Mouse (Mus musculus) heart, adult 8-10 months (tissue): ENCODE results near the gene Snx4. TPM values are rescaled to one million over a fixed set of nuclear protein-coding genes. Genes with fewer than 3 reads are reported as not detected.
"Not testable (repeated sequence)": the region's sequence is repeated elsewhere in the genome, so short reads cannot be mapped to it uniquely, and the experiment has no call there.

Experiments used
- DNase-seq: peaks from one replicate; pipeline ENCODE4 v3.0.0; 2022; ENCODE audit warnings: low spot score
- total RNA-seq, 4 experiments: library from RNA; stranded (reverse); gene quantifications; 2 replicates each; pipeline ENCODE4 v1.2.4; 2022

Snx4 gene
- 10 to 100 TPM; 20.3 to 25.2 (median 22.8) TPM for total RNA-seq

DNA sequence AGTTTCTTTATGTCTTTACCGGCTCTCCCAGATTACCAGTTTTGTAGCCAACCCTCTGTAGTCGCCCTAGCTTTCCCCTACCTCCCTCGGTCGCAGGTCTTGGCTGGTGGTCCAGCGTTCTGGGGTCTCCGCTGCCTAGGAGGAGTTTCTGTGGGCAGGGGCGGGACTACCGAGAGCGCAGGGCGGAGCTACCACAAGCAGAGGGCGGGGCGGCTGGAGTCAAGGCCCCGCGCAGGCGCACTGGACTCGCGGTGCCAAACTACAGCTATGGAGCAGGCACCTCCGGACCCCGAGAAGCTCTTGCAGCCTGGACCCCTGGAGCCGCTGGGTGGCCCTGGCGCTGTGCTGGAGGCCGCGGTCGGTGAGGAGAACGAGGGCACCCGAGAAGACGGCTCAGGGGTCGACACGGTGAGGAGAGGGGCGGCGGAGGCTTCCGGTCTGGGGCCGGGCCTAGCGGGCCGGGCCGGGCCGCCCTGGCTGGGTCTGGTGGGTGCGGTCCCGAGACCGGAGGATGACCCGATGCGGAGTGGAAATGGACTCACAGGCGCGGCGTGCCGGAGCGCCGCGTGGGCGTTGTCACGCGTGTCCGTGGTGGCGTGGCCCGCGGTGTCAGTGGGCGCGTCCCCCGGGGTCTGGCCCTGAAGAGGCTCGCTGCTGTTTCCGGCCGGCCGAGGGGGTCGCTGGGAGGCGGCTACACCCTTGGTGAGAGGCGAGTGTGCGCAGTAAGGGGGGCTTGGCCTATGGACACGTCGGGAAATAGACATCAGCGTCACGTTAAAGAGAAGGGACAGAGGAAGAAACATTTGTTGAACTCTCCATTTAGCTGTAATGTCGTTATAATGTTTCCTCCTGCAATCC lies at the start of gene Snx4:
TSS of gene Snx4 (plus strand) at position 249 of the 858 bp plus-strand sequence.
- peak; percentile 91 for DNase-seq

DNA sequence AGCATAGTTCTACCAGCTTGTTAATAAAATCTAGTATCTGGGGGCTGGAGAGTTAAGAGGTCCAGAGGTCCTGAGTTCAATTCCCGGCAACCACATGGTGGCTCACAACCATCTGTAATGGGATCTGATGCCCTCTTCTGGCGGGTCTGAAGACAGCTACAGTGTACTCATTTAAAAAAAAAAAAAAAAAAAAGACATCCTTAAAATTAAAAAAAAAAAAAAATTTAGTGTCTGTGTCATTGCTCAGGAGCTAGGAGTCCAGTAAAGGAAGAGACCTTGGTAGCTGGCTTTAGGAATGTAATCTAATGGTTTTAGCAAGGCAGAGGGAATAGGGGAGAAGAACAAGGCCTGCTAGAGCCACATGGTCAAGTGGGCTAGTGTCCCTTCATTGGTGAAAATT lies 40.4 kb upstream of the Snx4 start:
- no peak for DNase-seq

- DNase-seq = no peak
Measured at GRCm38 (mm10) chr16:33216313-33217003, 34.8 kb upstream of the Snx4 start.

GRCm38 (mm10) chr16:33217553-33218085 lies 33.6 kb upstream of the Snx4 start:
- DNase-seq = not testable (repeated sequence)

DNA sequence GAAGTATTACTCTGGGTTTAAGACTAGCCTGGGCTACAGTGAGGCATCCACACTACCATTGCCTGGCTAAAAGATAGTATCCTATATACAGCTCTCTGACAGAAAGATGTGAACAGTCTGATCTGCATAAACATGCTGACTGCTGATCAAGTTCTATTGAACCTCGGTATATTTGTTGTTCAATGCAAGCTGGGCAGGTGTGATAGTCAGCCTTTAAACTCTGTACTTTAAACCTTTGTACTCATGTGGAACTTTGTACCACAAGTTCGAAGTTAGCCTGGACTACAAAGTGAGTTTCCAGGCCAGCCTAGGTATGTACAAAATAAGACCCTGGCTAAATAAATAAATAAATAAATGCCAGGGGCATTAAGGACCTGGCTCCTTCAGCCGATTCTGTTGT lies 28.8 kb upstream of the Snx4 start:
- DNase-seq = no peak

DNA sequence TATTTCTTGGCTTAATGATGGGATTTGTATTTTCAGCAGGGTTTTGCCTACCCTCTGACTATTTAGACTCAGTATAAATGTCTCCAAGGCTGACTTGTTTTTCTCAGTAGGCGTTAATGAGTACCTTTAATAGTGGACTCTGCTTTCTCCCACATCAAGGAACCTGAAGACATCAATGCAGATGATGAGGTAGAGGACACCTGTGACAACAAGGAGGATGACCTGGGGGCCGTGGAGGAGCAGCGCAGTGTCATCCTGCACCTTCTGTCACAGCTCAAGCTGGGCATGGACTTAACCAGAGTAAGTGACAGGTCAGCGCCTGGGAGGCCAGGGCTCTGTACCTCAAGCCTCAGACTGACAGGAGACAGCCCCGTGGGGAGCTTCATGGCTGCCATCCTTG lies 26.9 kb upstream of the Snx4 start:
- no peak for DNase-seq

DNA sequence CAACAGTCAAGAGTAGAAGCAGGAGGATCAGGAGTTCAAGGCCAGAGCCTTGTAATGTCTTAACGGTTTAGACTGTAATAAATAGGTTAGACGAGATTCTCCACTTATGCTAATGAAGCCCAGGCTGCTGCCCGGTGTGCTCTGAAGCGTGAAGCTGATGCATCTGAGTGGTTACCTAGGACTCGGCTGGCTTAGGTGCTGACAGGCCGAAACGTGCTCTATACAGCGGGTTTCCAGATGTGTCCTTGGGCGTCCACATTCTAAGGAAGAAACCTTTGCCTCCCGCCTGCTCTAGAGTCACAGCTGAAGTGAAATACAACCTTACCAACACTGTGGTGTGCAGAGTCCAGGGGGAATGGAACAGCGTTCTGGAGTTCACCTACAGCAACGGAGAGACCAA lies 17.1 kb upstream of the Snx4 start:
- no peak for DNase-seq

GRCm38 (mm10) chr16:33236151-33236550 lies 15.1 kb upstream of the Snx4 start:
- DNase-seq = no peak

GRCm38 (mm10) chr16:33239305-33239704 lies 11.9 kb upstream of the Snx4 start:
- DNase-seq = no peak

GRCm38 (mm10) chr16:33242046-33242445 lies 9.2 kb upstream of the Snx4 start:
- no peak for DNase-seq

DNA sequence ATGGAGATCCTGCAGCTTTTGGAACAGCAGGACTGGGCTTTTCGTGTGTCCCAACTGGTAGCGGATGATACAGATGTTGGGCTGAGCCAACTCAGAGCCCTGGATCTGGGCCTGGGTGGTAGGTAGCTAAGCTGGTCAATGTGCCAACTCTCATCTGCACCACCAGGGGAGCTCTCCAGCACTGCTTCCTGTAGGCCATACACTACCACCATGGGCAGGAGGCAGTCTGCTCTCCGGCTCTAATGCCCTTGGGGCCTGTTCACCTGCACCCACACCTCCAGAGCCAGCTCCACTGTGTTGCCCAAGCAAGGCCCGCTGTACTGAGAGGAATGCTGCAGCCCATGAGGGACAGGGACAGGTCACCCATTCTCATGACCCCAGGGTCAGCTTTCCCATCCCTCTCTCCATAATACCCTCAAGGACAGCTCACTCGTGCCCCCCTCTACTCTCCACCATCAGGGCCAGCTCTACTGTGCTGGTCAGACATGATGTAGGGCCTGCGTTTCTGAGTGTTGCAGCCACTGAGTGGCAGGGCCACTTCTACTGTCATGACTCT lies 7.0 kb upstream of the Snx4 start:
- DNase-seq = no peak

GRCm38 (mm10) chr16:33244933-33245470 lies 6.2 kb upstream of the Snx4 start:
- no peak for DNase-seq

DNA sequence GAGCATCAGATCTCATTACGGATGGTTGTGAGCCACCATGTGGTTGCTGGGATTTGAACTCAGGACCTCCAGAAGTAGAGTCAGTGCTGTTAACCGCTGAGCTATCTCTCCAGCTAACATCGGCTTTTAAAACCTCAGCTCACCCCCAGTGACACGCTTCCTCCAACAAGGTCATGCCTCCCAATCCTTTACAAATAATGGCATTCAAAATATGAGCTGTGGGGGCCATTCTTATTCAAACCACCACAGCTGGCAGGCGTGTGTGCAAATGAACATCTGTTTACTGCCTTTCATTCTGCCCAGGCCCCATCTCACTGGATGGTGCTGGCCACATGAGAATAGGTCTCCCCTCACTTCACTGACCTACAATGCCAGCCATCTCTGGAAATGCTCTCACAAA lies 4.7 kb upstream of the Snx4 start:
- DNase-seq = no peak

DNA sequence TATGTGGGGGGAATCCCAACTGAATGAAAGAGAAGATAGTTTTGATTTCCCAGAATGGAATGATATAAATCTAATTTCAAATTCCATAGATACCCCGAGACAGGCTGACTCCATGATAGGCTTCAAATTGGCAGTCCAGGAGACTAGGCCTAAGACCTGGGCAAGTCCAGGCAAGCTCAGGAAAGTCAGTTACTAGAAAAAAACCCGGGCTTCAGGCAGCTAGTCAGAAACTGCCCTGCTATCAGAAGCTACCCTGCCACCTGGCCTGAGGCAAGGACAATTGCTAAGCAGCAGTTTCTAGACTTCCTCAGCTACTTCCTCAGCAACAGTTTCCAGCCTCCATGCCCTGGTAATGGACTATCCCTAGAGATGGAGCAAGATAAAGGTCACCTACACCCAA lies 4.2 kb upstream of the Snx4 start:
- DNase-seq = no peak

GRCm38 (mm10) chr16:33250651-33251120 lies 556 bp upstream of the Snx4 start:
- DNase-seq = peak; percentile 41

DNA sequence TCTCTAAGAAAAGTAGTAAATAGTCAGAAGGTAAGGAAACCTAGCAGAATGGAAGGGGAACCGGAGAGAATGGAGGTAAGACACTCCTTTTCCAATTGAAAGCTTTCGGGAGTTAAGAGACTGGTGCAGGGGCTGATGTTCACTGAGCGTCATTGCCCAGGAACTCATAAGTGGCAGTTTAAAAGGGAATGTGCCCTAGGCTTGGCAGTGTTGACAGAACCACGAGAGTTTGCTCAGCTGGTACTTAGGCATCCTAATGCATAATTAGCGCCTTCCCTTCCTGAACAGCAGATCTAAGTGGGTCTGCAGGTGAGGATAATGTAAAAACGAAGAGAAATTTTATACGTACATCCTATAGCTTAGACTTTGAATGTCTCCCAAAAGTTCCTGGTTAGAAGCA lies 4.4 kb downstream of the Snx4 start:
- DNase-seq = no peak

GRCm38 (mm10) chr16:33258530-33258929 lies 7.3 kb downstream of the Snx4 start:
- no peak for DNase-seq

GRCm38 (mm10) chr16:33259824-33260223 lies 8.6 kb downstream of the Snx4 start:
- no peak for DNase-seq

GRCm38 (mm10) chr16:33260825-33261224 lies 9.6 kb downstream of the Snx4 start:
- peak; percentile 13 for DNase-seq

DNA sequence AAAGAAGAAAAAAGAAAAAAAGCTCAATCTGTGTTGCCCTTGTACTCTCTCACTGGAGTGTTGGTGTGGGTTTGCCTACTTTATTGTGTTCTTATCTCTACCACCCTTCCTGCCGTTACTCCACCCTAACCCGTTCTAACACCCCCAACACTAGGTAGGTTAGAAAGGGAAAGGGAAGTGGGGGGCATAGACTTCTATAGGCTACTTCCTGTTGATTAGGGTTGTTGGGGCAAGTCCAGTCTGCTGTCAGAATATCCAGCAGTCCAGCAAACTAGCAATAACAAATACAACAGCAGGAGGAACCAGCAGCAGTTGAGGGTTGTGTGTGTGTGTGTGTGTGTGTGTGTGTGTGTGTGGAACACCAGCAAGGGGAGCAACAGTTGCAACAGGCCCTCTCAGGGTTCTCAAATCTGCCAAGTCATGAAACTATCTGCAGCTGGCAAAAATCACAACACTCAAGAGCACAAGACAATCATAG lies 10.4 kb downstream of the Snx4 start:
- no peak for DNase-seq

- DNase-seq = no peak
Measured at GRCm38 (mm10) chr16:33262096-33262495, 10.9 kb downstream of the Snx4 start.
